Mouse (Mus musculus) C2C12 (cell line): ENCODE data around the gene Gm17581. TPM values are rescaled to one million over a fixed set of nuclear protein-coding genes. Genes with fewer than 3 reads are reported as not detected.

Experiments used
- H3K27me3 ChIP-seq: one replicate; pipeline ENCODE4 v1.6.1; 2011; ENCODE audit not compliant: control insufficient read depth, insufficient read depth, insufficient read length
- H3K36me3 ChIP-seq: one replicate; pipeline ENCODE4 v1.6.1; 2011; ENCODE audit not compliant: control insufficient read depth, insufficient read depth
- H3K4me3 ChIP-seq: one replicate; pipeline ENCODE4 v1.5.1; 2011; ENCODE audit warnings: mild to moderate bottlenecking, control low read depth; ENCODE audit not compliant: poor library complexity, insufficient read depth, severe bottlenecking
- H3K79me2 ChIP-seq: one replicate; pipeline ENCODE4 v1.6.1; 2011; ENCODE audit not compliant: control insufficient read depth, insufficient read depth
- H3K79me3 ChIP-seq: one replicate; pipeline ENCODE4 v1.6.1; 2011; ENCODE audit warnings: low read depth, control low read depth
- H3ac ChIP-seq: one replicate; pipeline ENCODE3; 2011; ENCODE audit warnings: low read depth; ENCODE audit not compliant: control insufficient read depth, insufficient read length
- CEBPB ChIP-seq: IDR thresholded peaks from one replicate; pipeline ENCODE4 v1.6.1; 2011; ENCODE audit warnings: low read depth, mild to moderate bottlenecking, control low read depth, moderate library complexity
- CTCF ChIP-seq: IDR thresholded peaks from one replicate; pipeline ENCODE4 v1.5.1; 2011; ENCODE audit not compliant: control insufficient read depth, insufficient read depth, insufficient read length
- FOSL1 ChIP-seq: IDR thresholded peaks from one replicate; pipeline ENCODE4 v1.8.0; 2011; ENCODE audit warnings: mild to moderate bottlenecking, low read length; ENCODE audit not compliant: poor library complexity, insufficient read depth, severe bottlenecking
- MAX ChIP-seq: IDR thresholded peaks from one replicate; pipeline ENCODE4 v1.6.1; 2011; ENCODE audit warnings: mild to moderate bottlenecking, control low read depth
- MYOD1 ChIP-seq: IDR thresholded peaks from one replicate; pipeline ENCODE4 v1.6.1; 2011; ENCODE audit warnings: low read depth; ENCODE audit not compliant: control insufficient read depth, insufficient read length
- MYOG ChIP-seq: IDR thresholded peaks from one replicate; pipeline ENCODE4 v1.6.1; 2011; ENCODE audit not compliant: control insufficient read depth, insufficient read length; ENCODE audit errors: extremely low read depth
- USF1 ChIP-seq: IDR thresholded peaks from one replicate; pipeline ENCODE4 v1.6.1; 2011; ENCODE audit warnings: low read depth, mild to moderate bottlenecking, control low read depth, moderate library complexity
- polyA plus RNA-seq: library from polyadenylated mRNA; unstranded; fragments of >200 nt; fragmentation: generic; extraction: Trizol; gene quantifications from one replicate; pipeline ENCODE4 v1.2.1, GENCODE M21; 2012; ENCODE audit warnings: missing spikeins

The Gm17581 gene
- polyA plus RNA-seq, 1 experiment, result not detected

GRCm38 (mm10) chr2:155745487-155745886 is 9.8 kb upstream of the Gm17581 start:
- Histone ChIP-seq H3ac (no peak overlapping the region), H3K27me3 (no peaks in the 10 kb centered on the region), H3K36me3 (no peaks in the 10 kb centered on the region), H3K79me2 (no peaks in the 10 kb centered on the region), H3K4me3 (no peak overlapping the region), H3K79me3 (no peaks in the 10 kb centered on the region)
- TF ChIP-seq USF1 (no peak), MYOG (no peak), CEBPB (no peak), FOSL1 (no peak), MYOD1 (no peak), MAX (no peak), CTCF (no peak)

DNA sequence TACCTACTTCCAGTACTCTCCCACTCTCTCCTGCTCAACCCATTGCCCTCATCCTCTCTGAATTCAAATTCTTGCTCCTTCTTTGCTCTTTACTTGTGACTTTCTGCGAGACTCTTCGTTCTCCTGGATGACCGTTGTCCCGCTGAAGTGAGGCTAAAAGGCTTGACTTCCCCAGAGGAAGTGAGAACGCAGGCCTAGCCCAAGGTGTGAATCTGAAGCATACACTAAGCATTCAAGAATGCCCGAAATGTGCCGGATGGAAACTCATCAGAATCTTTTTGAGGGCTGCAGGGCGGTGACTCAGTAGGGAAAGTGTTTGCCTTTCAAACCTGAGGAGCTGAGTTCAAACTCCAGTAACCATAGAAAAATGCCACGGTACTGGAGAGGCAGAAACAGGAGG is 7.7 kb upstream of the Gm17581 start:
- Histone ChIP-seq H3K79me2 (no peaks in the 10 kb centered on the region), H3K36me3 (no peaks in the 10 kb centered on the region), H3ac (no peak overlapping the region), H3K79me3 (no peaks in the 10 kb centered on the region), H3K4me3 (no peak overlapping the region), H3K27me3 (no peaks in the 10 kb centered on the region)
- TF ChIP-seq USF1 (no peak), MYOG (no peak), FOSL1 (no peak), CTCF (no peak), MAX (no peak), CEBPB (no peak), MYOD1 (no peak)

DNA sequence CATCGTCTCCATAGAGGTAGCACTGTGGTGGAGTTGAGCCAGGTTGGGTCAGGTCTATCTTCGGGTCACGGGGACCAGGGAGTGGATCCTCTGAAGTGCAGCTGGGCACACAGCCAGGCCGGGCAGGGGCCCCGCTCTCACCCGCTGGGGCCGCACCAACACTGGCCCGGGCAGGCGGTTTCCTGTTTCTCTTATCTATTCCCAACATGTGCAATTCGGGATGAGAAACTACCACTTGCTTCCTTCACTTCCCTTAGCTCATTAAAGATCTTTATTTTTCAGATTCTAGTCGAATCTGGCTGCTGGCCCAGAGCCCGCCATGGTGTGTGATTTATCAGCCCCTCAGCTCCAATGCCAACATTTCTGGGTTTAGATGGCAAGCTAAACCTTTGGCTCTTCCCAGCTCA is 7.3 kb upstream of the Gm17581 start:
- Histone ChIP-seq H3K27me3 (no peaks in the 10 kb centered on the region), H3K4me3 (no peak overlapping the region), H3K79me2 (no peaks in the 10 kb centered on the region), H3ac (no peak overlapping the region), H3K79me3 (no peaks in the 10 kb centered on the region), H3K36me3 (no peaks in the 10 kb centered on the region)
- no peak for TF ChIP-seq MAX
- TF ChIP-seq CEBPB, result no peak
- no peak for TF ChIP-seq FOSL1

GRCm38 (mm10) chr2:155742211-155742610 is 6.5 kb upstream of the Gm17581 start:
- Histone ChIP-seq H3ac (no peak overlapping the region), H3K27me3 (no peaks in the 10 kb centered on the region), H3K4me3 (no peak overlapping the region), H3K79me3 (no peaks in the 10 kb centered on the region), H3K79me2 (no peaks in the 10 kb centered on the region), H3K36me3 (no peaks in the 10 kb centered on the region)
- TF ChIP-seq MAX (no peak), CTCF (no peak), CEBPB (no peak), FOSL1 (no peak)

DNA sequence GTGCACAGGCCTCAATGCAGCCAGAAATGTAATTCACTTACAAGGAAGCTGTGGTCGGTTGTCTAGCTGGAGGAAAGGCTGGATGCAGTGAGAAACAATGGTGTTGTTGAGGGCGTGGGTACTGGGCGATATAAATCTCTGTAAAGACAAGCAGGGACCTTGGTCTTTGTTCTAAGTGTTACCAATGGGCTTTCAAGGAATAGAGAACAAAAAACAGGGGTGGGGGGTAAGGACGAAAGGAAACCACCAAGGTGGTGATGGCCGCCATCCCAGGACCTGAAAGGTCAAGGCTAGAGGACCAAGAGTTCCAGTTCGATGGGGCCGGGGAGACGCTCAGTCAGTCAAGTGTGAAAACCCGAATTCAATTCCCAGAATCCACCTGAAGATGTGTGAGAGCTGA is 2.1 kb upstream of the Gm17581 start:
- Histone ChIP-seq H3K79me3 (no peaks in the 10 kb centered on the region), H3K27me3 (no peaks in the 10 kb centered on the region), H3K4me3 (no peak overlapping the region), H3ac (no peak overlapping the region), H3K36me3 (no peaks in the 10 kb centered on the region), H3K79me2 (no peaks in the 10 kb centered on the region)
- TF ChIP-seq CTCF, result no peak
- no peak for TF ChIP-seq FOSL1

GRCm38 (mm10) chr2:155736936-155737335 is 1.3 kb upstream of the Gm17581 start:
- no peaks in the 10 kb centered on the region for H3K27me3 ChIP-seq
- H3K4me3 ChIP-seq, result no peak overlapping the region
- H3K79me3 ChIP-seq, result no peaks in the 10 kb centered on the region
- TF ChIP-seq FOSL1 (no peak), MYOG (no peak), MYOD1 (no peak), USF1 (no peak), MAX (no peak), CTCF (no peak), CEBPB (no peak)
- H3ac ChIP-seq, result no peak overlapping the region
- no peaks in the 10 kb centered on the region for H3K79me2 ChIP-seq
- no peaks in the 10 kb centered on the region for H3K36me3 ChIP-seq

DNA sequence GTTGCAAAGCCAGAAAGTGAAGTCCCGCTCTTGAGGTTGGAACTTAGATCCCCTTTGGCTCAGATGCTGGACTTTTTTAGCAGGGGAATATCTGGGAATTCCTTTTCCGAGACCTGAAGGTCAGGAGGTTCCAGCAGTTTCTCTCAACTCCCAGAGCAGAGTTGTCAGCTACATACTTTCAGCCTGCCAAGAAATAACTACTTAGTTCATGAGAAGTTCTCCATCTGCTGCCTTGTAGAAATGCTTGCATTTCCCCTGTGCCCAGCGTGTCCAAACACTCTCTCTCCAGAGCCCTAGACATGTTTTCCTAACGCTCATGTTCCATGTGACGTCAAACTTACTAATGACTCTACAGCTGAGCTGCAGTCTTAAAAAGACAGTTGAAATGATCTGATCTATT is 586 bp downstream of the Gm17581 start:
- no peaks in the 10 kb centered on the region for H3K27me3 ChIP-seq
- H3ac ChIP-seq, result no peak overlapping the region
- H3K4me3 ChIP-seq, result no peak overlapping the region
- no peaks in the 10 kb centered on the region for H3K36me3 ChIP-seq
- no peak for TF ChIP-seq MYOG
- no peak for TF ChIP-seq MYOD1
- no peak for TF ChIP-seq CTCF
- TF ChIP-seq CEBPB, result no peak
- TF ChIP-seq USF1, result no peak
- no peak for TF ChIP-seq FOSL1
- TF ChIP-seq MAX, result no peak
- no peaks in the 10 kb centered on the region for H3K79me2 ChIP-seq
- H3K79me3 ChIP-seq, result no peaks in the 10 kb centered on the region
